ENCODE assay signal across 8 mouse cellular contexts in genomic region chr11:107012324-107013017, GRCm38 (mm10). TPM values are rescaled to one million over a fixed set of nuclear protein-coding genes. Genes with fewer than 3 reads are reported as not detected.
DNase-seq lines count a peak whose midpoint lies in the region; ATAC-seq and TF ChIP-seq lines count a peak whose summit lies in the region.

No protein-coding gene starts in this region.

- in situ Hi-C loops in ES-E14 (cut with MboI; ENCODE audit: low sequenced_read_pairs in 2 of 2, unreplicated experiment in 2 of 2) = no loop called here

- no peaks in the 10 kb centered on the region for H3K27me3 ChIP-seq in forebrain, embryonic 16.5 days (replicated peaks; ENCODE audit: control insufficient read depth, insufficient read depth, low read length)
- no peaks in the 10 kb centered on the region for H3K27me3 ChIP-seq in lung, embryonic 15.5 days

- H3K4me2 ChIP-seq in forebrain, embryonic 16.5 days (ENCODE audit: low read length) = peak overlapping the region; percentile 56
- peak overlapping the region; percentile 58 for H3K4me2 ChIP-seq in lung, embryonic 15.5 days

- peak; percentile 96 for ATAC-seq in forebrain, embryonic 16.5 days
- peak; percentile 85 for ATAC-seq in lung, embryonic 15.5 days (ENCODE audit: borderline replicate concordance, extremely low read depth, low FRiP score, low TSS enrichment)

- no peaks in the 10 kb centered on the region for H3K36me3 ChIP-seq in ES-E14 (ENCODE audit: control insufficient read depth, insufficient read depth, low read length, poor library complexity, severe bottlenecking)
- H3K36me3 ChIP-seq in forebrain, embryonic 16.5 days (ENCODE audit: control insufficient read depth, insufficient read depth) = no peaks in the 10 kb centered on the region
- H3K36me3 ChIP-seq in lung, embryonic 15.5 days = no peaks in the 10 kb centered on the region

- peaks cover 0 to 5% of the 10 kb centered on the region in 2 experiments; a peak in 1 of 4 replicates for H3K4me1 ChIP-seq in ES-E14 (ENCODE audit: control insufficient read depth in 2 of 2, insufficient read depth in 2 of 2, low read length in 2 of 2, poor library complexity in 1 of 2)
- H3K4me1 ChIP-seq in forebrain, embryonic 16.5 days (replicated peaks; ENCODE audit: control insufficient read depth, insufficient read depth, low read length) = peaks cover 6% of the 10 kb centered on the region
- H3K4me1 ChIP-seq in lung, embryonic 15.5 days = peaks cover 27% of the 10 kb centered on the region

- under 1% methylated on average over 37 of the region's 37 CpGs for WGBS in forebrain, embryonic 16.5 days
- under 1% methylated on average over 37 of the region's 37 CpGs for WGBS in lung, embryonic 15.5 days

- H3K4me3 ChIP-seq in ES-E14 (ENCODE audit: insufficient read depth in 1 of 2, low read depth in 1 of 2, low read length in 2 of 2, poor library complexity in 1 of 2, severe bottlenecking in 1 of 2) = peak overlapping the region; percentile 75 to 80
- H3K4me3 ChIP-seq in forebrain, embryonic 16.5 days (replicated peaks; ENCODE audit: low read length) = peak overlapping the region; percentile 54
- peak overlapping the region; percentile 50 for H3K4me3 ChIP-seq in lung, embryonic 15.5 days

- H3K9me3 ChIP-seq in ES-E14 (ENCODE audit: control insufficient read depth, insufficient read depth, low read depth, low read length) = no peaks in the 10 kb centered on the region
- no peaks in the 10 kb centered on the region for H3K9me3 ChIP-seq in forebrain, embryonic 16.5 days (ENCODE audit: control insufficient read depth, low read length)
- H3K9me3 ChIP-seq in lung, embryonic 15.5 days = no peaks in the 10 kb centered on the region

- DNase-seq in ES-E14 (ENCODE audit: low read depth, low spot score) = peak; percentile 93
- peak; percentile 98 for DNase-seq in cerebellum, adult 11-12 months
- peak; percentile 99 for DNase-seq in heart, postnatal 4 days
- DNase-seq in layer of hippocampus, adult 8-10 months (ENCODE audit: low spot score in 2 of 2) = peak; percentile 96 to 100
- DNase-seq in ovary, adult 18-20 months (ENCODE audit: low spot score) = peak; percentile 94
- peak; percentile 98 for DNase-seq in thymus, postnatal 0 days (ENCODE audit: low spot score)

- peak overlapping the region; percentile 92 for H3K9ac ChIP-seq in ES-E14 (ENCODE audit: insufficient read depth, low read depth, low read length, poor library complexity, severe bottlenecking)
- H3K9ac ChIP-seq in forebrain, embryonic 16.5 days (replicated peaks; ENCODE audit: low read depth, low read length) = peak overlapping the region; percentile 59
- peak overlapping the region; percentile 68 for H3K9ac ChIP-seq in lung, embryonic 15.5 days

- H3K27ac ChIP-seq in ES-E14 (ENCODE audit: insufficient read depth, low read depth, low read length, poor library complexity, severe bottlenecking) = peak overlapping the region; percentile 59; the same call in 1 of the 2 replicates
- peak overlapping the region; percentile 87 for H3K27ac ChIP-seq in forebrain, embryonic 16.5 days (ENCODE audit: low read length)
- peak overlapping the region; percentile 98 for H3K27ac ChIP-seq in lung, embryonic 15.5 days

TF ChIP-seq in ES-E14, 5 proteins besides CTCF, POLR2A, EP300 and RAD21:
- TF ChIP-seq CHD2 (IDR thresholded peaks at IDR 0.05; ENCODE audit: low read depth, low read length) = no peak
- peak; percentile 96 for TF ChIP-seq MAFK (IDR thresholded peaks at IDR 0.05; ENCODE audit: insufficient read depth, low read depth, low read length)
TF ChIP-seq in ES-E14: peak in this region for 1.

RNA-seq across cellular contexts. Expression of gene 1810010H24Rik, which starts 13.0 kb away (rescaled TPM):
- total RNA-seq in ES-E14 (2012; rRNA removed) = 3.6 and 5.7 TPM in 2 replicates
- polyA plus RNA-seq in forebrain, embryonic 16.5 days (2015; fragmentation: Nextera tagmentation; extraction: Ambion mirVana) = 3.8 and 4.3 TPM in 2 replicates
- 1 to 10 TPM; 3.7 to 4.0 TPM for total RNA-seq in heart, postnatal 4 days (2021)
- total RNA-seq in layer of hippocampus, adult 8-10 months (2022) = 1 to 10 TPM; 2.0 to 4.8 (median 4.7) TPM
- polyA plus RNA-seq in lung, embryonic 15.5 days (2015; fragmentation: Nextera tagmentation; extraction: Ambion mirVana) = 8.8 and 10.0 TPM in 2 replicates
- 2.2 and 2.8 TPM in 2 replicates for polyA plus RNA-seq in thymus, postnatal 0 days (2015; fragmentation: Nextera tagmentation; extraction: Ambion mirVana)

RNA-seq across cellular contexts. Expression of gene Kpna2, which starts 13.1 kb away (rescaled TPM):
- total RNA-seq in ES-E14 (2012; rRNA removed) = 212 and 245 TPM in 2 replicates
- 230 and 256 TPM in 2 replicates for polyA plus RNA-seq in forebrain, embryonic 16.5 days (2015; fragmentation: Nextera tagmentation; extraction: Ambion mirVana)
- total RNA-seq in heart, postnatal 4 days (2021) = 100 to 1,000 TPM; 179 to 190 TPM
- 10 to 100 TPM; 17.5 to 23.7 (median 21.7) TPM for total RNA-seq in layer of hippocampus, adult 8-10 months (2022)
- polyA plus RNA-seq in lung, embryonic 15.5 days (2015; fragmentation: Nextera tagmentation; extraction: Ambion mirVana) = 534 and 547 TPM in 2 replicates
- 427 and 439 TPM in 2 replicates for polyA plus RNA-seq in thymus, postnatal 0 days (2015; fragmentation: Nextera tagmentation; extraction: Ambion mirVana)

Comparison
In these comparisons a context has a peak if more than half of its experiments do, and no peak if none do; other contexts are left out.
1. Peak in every context shown above with its lines: DNase-seq, ATAC-seq, H3K4me3 ChIP-seq and H3K27ac ChIP-seq.